Mouse (Mus musculus): Measurements from ENCODE around the gene Apobec3. TPM values are rescaled to one million over a fixed set of nuclear protein-coding genes. Genes with fewer than 3 reads are reported as not detected.

Apobec3 gene
- 100 to 1,000 TPM; 560 to 705 TPM for polyA plus RNA-seq (2017; shearing (Covaris generic))

DNA sequence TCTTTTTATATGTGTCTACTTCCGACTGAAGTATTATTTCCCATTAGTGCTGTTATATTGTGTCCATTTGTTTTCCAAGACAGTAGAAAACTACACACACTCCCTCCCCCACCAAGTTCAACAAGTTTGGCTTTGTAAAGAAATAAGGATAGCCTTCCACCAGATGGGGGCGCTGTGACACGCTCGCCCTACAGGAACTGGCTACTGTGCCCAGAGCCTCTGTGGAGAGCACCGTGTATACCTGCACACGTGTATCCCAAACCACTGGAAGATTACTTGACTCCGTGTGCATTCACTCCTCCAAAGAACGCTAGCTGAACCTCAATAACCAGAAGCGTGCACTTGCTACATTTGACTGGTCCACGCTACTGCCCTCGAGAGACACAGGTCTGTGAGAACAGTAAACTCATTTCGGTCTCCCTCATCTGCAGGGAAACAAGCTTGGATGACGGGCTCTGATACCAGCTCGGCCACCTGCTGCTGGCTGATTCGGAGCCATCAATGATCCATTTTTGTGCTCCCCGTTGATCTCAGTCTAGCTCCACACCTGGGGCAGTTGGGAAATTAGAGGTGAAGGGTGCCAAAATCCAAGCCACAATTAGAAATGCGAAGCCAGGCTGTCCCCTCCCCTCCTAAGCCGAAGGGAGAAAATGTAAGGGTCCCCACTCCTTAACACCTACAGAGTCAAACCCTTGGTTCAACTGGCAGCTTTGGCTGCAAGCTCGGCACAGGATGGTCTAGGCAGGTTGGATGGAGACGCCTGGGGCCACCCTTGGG is at the start of gene Apobec3:
TSS of gene Apobec3 (plus strand) at position 224 of the 777 bp plus-strand sequence.
- peak; percentile 56 for ATAC-seq

DNA sequence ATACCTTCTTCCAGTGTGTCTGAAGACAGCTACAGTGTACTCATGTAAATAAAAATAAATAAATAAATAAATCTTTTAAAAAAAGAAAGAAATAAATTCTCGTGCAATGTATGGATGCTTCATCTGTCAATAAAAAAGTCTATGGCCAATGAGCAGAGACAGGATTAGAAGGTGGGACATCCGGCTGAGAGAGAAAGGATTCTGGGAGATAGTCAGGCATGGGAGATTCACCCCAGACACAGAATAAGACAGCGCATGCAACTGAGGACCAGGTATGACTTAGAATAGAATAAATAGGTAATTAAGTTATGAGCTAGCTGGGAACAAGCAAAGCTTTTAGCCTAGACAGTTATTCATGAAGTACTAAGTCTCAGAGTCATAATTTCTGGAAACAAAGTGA is 48.5 kb upstream of the Apobec3 start:
- ATAC-seq, result no peak

- no peak for ATAC-seq
Measured at GRCm38 (mm10) chr15:79845986-79846385, 45.5 kb upstream of the Apobec3 start.

DNA sequence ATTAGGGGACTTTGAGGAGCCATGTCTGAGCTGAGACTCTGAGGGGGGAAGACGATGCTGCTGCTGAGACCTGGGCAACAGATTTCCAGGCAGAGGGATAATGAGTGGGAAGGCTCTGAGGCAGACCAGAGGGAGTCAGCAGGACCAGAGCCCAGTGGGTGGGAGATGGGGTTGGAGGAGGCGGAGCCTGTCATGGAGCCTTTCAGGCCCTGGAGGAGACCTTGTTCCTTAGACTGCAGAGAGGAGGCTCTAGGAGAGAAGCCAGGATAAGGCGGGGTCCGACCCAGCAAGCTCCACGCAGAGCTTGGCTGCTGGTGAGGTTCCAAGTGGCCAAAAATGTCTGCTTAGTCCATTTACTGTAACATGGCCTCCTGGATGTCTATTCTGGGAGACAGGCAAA is 44.4 kb upstream of the Apobec3 start:
- ATAC-seq, result no peak

- no peak for ATAC-seq
Measured at GRCm38 (mm10) chr15:79850143-79850542, 41.3 kb upstream of the Apobec3 start.

- ATAC-seq, result no peak
Measured at GRCm38 (mm10) chr15:79858979-79859378, 32.5 kb upstream of the Apobec3 start.

GRCm38 (mm10) chr15:79859821-79860220 is 31.6 kb upstream of the Apobec3 start:
- ATAC-seq, result no peak

DNA sequence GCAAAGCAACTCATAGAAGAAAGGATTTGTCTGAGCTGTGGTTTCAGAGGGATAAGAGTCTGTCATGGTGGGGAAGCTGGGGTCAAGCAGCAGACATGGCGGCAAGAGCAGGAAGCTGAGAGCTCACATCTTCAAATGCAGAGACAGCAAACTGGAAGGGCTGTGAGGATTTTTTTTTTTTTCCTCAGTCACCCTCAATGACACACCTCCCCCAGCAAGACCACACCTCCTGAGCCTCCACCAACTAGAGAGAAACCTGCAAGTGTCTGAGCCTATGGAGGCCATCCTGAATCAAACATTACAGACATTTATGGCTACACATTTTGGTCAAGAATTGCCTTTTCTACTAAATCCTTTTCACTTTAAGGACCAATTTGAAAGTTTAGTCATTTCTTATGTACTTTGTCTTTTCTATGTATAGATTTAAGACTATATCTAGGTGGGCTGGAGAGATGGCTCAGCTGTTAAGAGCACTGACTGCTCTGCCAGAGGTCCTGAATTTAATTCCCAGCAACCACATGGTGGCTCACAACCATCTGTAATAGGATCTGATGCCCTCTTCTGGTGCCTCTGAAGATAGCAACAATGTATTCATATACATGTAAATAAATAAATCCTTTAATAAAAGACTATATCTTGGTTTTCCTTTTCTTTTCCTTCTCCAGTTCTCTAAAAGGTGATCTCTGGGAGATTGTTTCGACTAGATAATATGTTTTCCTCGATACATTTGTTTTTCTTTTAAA is 24.0 kb upstream of the Apobec3 start:
- no peak for ATAC-seq

DNA sequence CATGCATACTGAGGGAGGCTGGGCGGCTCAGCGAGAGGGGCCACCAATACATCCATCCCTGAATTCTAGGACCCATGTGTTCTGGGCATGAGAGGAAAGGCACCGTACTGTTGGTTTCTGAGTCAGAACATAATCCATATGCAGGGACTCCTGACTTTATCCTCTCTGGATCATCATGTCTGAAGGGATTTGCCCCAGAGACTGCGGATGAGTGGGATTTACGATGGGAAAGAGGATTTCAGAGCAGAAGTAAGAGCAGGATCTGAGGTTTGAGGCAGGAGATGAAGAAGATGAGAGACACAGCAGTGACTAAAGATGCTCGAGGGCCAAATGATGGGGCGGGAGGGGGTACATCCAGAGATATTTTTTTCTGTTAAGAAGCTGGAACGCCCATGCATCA is 17.9 kb upstream of the Apobec3 start:
- no peak for ATAC-seq

- no peak for ATAC-seq
Measured at GRCm38 (mm10) chr15:79873995-79874394, 17.5 kb upstream of the Apobec3 start.

- no peak for ATAC-seq
Measured at GRCm38 (mm10) chr15:79875261-79875995, 16.0 kb upstream of the Apobec3 start.

DNA sequence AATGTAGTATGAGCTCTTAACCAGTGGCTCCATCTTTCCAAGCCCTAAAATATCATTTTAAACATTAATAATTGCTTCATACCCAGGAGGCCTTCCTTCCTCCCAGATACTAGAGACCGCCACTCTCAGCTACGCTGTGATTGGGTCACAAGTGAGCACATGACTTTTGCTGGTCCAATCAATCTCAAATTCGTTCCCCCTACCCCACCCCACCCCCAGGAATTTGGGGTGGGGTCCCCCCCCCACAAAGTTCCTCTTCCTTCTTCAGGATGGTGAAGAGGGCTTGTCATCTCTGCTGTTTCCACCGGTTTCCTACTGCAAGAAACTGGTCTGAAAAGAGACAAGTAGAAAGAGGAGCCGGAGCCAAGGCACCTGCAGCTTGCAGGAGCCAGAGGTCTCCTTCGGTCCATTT is 12.7 kb upstream of the Apobec3 start:
- ATAC-seq, result no peak

DNA sequence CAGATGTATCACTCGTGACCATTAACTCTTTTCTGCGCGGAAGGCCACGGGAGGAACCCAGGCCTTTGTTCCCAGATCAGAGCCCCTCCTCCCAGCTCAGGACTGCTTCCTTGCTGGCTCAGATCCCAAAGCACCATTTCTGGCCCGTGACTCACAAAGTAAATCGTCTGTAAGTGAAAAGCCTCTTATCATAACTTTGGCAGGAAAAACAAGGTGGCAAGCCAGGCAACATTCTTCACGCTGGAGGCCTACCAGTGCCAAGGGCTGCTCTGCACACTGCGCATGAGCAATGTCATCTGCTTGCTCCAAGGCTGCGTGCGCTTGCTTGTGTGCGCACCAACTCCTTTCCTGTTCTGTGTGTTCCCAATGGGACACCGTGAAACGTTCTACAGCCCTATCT is 12.1 kb upstream of the Apobec3 start:
- ATAC-seq, result no peak

DNA sequence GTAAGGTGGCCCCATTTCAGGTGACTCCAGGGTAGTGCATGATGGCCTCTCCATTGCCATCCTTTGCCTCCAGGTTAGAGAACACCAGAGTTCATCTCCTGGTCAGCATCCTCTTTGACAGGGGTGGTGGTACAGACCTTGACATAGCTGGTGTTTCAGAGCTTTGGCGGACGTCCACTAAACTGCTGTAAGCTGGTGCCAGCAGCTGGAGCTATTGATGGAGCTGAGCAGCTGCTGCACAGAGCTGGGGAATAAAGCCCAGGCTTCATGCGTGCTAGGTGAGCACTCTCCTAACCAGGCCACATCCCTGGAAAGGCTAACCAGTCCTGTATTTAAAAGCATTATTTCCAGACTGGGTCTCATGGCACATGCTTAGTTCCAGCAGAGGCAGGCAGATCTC is 11.0 kb upstream of the Apobec3 start:
- ATAC-seq, result no peak

DNA sequence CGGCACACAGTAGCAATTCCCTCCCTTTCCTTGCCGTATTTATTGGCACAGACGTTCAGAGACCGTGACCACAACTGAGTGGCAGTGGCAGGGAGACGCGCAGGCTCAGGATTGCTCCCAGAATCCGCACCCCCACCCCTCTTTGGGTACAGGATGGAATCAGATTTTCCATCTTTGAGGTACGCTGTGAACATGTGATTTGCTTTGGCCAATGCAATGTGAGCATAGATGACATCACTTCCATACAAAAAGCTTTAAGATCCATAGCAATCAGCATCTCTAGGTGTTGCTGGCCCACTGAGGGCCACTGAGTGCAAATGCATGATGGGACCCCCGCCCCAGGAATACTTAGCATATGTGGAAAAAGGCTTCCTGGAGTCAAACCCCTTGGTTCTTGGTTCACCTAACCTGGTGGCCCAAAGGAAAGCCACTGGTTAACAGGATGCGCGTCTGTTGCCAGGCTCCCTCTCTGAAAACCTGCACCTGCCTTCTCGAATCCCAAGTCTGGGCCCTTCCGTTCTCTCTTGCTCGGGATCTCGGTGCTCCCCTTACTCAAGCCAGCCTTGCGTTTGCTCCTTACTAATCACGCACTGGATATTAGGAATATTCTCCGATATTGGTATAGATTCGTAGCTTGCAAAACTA is 8.7 kb upstream of the Apobec3 start:
- ATAC-seq, result peak; percentile 64

- peak; percentile 93 for ATAC-seq
Measured at GRCm38 (mm10) chr15:79883352-79883822, 8.1 kb upstream of the Apobec3 start.

DNA sequence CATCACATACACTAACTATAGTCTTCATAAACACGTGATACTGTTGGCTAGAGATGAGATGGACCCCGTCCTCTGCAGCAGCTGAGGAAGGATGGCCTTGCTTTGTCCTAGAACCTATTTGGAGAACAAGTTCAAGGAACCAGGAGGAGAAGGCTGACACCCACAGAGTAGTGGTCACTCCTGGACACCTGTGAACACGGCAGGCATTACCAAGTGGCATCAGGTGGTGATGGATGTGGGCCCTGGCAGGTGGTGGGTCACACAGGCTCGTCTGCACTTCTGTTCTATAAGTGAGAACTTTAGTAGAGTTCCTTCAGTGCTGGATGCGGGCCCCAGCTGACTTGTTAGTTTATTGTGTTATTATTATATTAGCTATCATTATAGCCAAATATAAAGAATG is 6.6 kb upstream of the Apobec3 start:
- ATAC-seq, result no peak

DNA sequence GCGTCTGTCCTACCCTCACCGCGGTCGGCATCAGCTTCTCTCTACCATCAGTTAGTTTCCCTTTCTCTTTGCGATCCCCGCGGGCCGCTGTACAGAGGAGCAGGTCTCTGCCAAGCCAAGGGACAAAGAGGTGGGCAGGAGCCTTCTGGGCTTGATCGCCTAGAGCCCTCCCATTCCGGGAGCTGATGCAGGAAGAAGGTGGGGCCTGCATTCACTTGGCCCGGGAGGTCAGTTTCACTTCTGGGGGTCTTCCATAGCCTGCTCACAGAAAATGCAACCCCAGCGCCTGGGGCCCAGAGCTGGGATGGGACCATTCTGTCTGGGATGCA is 718 bp downstream of the Apobec3 start:
- peak; percentile 50 for ATAC-seq

- ATAC-seq, result peak; percentile 21
Measured at GRCm38 (mm10) chr15:79892995-79893823, 1.8 kb downstream of the Apobec3 start.

- no peak for ATAC-seq
Measured at GRCm38 (mm10) chr15:79893824-79894123, 2.3 kb downstream of the Apobec3 start.

- ATAC-seq, result no peak
Measured at GRCm38 (mm10) chr15:79894343-79894742, 2.9 kb downstream of the Apobec3 start.
